Mouse (Mus musculus) neural tube, embryonic 15.5 days (tissue): Measurements from ENCODE around the gene Ak6. TPM values are rescaled to one million over a fixed set of nuclear protein-coding genes. Genes with fewer than 3 reads are reported as not detected.

Source experiments
- polyA plus RNA-seq: library from polyadenylated mRNA; unstranded; fragments of >200 nt; fragmentation: Nextera tagmentation; extraction: Ambion mirVana; gene quantifications from 2 replicates; pipeline ENCODE4 v1.2.1, GENCODE M21; 2015

The Ak6 gene
- polyA plus RNA-seq, 1 experiment from 2014 or later = 309 TPM

Other genes starting within 250 kb of the Ak6 start
- 0.04 and 0.15 TPM in 2 replicates for gene Naip1, start 198.1 kb upstream of the Ak6 start, polyA plus RNA-seq
- gene Gtf2h2, start 158.4 kb upstream of the Ak6 start, polyA plus RNA-seq = 61.7 and 75.7 TPM in 2 replicates
- gene Ocln, start 98.3 kb upstream of the Ak6 start, polyA plus RNA-seq = 6.7 and 13.2 TPM in 2 replicates
- 2.5 and 4.9 TPM in 2 replicates for gene Marveld2, start 34.0 kb upstream of the Ak6 start, polyA plus RNA-seq
- 16.2 and 17.3 TPM in 2 replicates for gene Rad17, start 72 bp downstream of the Ak6 start, polyA plus RNA-seq
- gene Taf9, start 600 bp downstream of the Ak6 start, polyA plus RNA-seq = 25.3 and 29.1 TPM in 2 replicates
- 1.5 and 3.7 TPM in 2 replicates for gene Ccdc125, start 18.7 kb downstream of the Ak6 start, polyA plus RNA-seq
- gene Cdk7, start 80.0 kb downstream of the Ak6 start, polyA plus RNA-seq = 40.2 and 50.5 TPM in 2 replicates
- 164 and 168 TPM in 2 replicates for gene Mrps36, start 93.7 kb downstream of the Ak6 start, polyA plus RNA-seq
- 5.9 and 11.2 TPM in 2 replicates for gene Cenph, start 124.9 kb downstream of the Ak6 start, polyA plus RNA-seq
- 28.1 and 74.7 TPM in 2 replicates for gene Ccnb1, start 135.6 kb downstream of the Ak6 start, polyA plus RNA-seq
- 34.1 and 38.6 TPM in 2 replicates for gene Slc30a5, start 182.4 kb downstream of the Ak6 start, polyA plus RNA-seq